Mouse (Mus musculus): ENCODE data around the gene Enpep.

Gene Enpep

DNA sequence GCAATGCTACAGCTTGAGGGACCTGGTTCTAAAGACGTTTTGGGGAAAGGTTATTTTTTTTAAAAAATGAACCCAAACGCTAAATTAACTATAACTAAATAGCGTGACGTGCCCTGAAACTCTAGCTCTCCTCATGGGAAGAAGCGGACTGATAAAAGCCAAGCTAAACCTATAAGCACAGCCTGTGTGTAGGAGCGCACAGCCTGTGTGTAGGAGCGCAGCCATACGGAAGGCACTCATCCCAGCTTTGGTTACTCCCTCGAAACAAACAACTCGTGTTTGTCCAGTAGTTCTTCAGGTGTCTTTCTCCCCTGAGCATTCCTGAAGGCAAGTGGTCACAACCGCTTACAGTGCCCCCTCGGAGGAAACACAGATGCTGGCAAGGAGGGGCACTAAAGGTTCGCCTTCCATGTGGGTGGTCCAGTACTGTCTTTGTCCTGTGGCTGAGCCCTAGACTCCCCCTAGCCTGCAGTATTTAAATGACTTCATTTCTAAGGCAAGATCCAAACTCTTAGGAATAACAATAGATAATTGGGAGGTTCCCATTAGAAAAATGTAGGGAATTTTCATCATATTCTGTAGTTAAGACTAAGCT, 93.8 kb downstream of the Enpep start:
- no peak for DNase-seq (ENCODE audit: low spot score in 2 of 2)

DNA sequence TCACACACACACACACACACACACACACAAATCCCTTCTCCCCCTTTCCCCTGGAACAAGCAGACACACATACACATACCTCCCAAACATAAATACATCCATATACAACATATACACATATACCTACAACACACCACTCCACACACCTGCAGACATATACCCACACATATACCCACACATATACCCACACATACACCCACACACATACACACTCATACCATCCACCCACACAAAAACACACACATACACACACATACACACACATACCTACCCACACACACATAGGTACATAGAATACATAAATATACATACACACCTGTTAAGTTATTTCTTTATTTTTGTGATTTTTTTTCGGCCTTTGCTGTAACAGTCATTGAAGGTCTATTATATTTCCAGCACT, 94.5 kb downstream of the Enpep start:
- DNase-seq (ENCODE audit: low spot score in 2 of 2) = no peak

GRCm38 (mm10) chr3:129227331-129227730, 105.2 kb downstream of the Enpep start:
- no peak for DNase-seq (ENCODE audit: low spot score in 2 of 2)

DNA sequence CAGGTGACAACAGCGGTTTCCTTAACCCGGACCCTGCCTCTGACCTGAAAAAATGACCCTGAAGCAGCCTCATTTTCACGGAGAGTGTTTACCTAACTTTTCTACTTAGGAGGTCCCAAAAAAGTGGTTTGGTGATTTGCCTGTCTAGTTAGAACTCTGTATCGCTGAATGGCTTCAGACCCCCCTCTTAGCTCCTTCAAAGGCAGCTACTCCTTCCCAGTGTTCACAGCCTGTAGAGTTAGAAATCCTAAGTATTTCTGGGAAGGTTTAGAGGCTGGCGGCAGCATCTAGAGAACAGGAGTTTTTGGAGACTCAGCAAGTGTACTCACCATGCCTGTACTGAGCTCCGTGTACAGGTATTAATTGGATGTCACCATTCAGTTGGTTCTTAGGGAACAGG, 105.8 kb downstream of the Enpep start:
- DNase-seq (ENCODE audit: low spot score in 2 of 2) = no peak

DNA sequence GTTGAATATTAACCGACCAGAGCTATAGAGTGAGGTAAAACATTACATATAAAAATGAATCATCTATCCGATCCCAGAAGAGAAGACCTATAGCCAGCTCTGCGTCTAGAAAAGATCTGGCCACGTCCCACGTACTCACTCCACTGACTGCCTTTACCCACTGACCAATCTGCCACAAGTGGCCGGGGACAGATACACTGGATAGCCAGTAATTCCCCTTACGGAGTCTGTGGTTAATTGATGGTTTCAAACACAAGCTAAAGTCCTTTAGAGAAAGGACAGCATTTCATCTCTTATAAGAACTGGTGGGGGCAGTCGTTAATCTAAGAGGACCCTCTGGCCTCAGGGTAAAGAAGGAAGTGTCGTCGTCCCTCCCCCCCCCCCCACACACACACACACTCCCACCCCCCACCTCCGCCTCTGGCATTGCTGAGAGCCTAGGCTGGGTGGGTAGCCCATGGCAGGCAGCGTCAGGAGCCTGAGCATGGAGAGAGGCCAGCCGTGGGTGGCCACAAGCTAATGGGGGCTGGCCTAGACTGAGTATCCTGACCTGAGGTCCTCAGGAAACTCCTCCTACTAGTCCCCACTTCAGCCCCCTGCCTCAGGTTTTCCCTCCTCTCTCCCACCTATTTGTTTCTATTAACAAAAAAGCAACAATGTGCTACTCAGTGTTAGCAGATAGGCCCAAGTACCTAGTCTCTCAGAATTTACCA, 106.8 kb downstream of the Enpep start:
- DNase-seq (ENCODE audit: low spot score in 2 of 2) = no peak

DNA sequence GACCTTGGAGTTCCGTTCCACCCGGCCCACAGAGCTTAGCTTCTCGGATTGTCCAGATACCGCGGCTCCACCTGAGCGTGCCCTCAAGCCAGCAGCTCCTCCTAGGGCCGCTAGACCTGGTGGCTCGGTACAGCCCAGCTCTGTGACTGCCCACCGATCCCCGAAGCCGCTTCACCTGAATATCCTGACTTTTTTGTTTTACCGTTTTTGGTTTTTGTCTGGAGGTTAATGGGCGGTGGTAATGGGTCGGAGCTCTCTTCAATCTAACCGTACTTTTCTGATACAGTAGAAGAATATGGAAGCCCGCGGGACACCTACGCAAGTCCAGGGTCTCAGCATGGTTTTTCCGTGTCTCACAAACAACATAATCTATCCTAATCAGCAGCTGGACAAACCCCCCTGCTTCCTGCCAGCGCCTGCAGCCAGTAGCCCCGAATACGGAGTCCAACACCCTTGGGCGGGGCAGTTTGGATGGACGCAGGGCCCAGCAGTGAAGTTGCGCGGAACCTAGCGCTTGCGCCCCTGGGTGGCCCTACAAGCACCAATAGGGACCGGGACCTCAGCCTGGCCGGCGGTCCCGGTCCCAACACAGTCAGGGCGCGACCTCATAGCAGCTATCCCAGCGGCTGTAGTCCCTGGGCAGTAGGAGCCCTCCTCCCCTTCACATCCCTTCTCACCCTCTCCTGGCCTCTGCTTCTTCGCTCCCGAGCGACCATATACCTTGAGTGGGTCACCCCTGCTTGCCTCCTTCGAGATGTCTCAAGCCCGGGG, 107.5 kb downstream of the Enpep start:
- DNase-seq (ENCODE audit: low spot score in 2 of 2) = no peak

DNA sequence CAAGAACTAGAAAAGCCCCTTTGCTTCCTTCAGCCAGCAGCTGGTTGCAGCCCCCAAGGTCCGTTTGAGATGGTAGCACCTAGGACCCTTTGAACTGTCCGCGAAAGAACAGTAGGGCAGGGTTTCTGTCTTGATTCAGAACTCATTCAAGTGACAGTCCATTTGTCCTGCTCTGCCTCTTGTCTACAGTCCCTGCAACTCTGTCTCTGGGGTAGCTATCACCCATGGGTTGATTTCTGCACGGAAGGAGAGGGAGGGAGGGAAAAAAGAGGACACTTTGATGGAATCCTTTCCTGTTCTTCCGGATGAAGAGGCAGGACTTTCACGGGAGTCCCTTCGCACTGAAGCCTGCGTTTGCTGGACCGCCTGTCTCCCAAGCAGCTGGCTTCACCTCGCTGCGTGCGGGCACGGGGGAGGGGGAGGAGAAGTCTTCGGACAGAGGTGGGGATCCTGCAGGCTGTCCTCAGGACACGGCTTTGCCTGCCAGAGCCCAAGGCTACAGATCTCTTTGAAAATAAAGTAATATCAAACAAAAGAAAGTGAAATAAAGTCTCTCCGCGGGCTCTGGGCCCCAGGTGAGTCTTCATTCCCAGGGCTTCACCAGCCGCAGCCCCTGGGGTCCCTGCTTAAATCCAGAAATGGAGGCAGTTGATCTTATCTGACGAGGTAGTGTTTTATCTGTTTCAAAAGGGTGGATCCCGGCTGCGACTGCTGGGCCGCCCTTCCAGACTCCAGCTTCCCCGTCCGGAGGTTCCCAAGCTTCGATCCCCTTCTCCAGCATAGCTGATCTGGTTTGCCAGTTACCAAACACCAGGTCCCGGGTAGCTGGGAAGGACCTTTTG, 108.3 kb downstream of the Enpep start:
- DNase-seq (ENCODE audit: low spot score in 2 of 2) = no peak

DNA sequence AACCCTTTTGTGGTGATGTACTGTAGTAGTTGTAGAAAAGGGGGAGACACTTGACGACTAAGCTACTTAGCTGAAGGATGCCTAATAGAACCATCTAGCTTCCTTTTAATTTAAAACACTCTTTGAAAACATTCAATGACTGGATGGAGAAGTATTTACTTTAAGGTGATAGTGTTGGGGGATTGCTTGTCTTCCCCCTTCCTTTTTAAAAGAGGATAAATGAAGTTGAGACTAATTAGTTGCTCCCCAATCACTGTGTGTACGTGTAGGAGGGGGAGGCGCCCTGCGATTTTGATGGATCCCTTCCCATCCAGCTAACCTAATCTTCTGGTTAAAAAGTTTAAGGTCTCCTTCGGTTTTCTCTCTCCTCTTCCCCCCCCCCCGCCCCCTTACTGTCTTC, 109.1 kb downstream of the Enpep start:
- DNase-seq (ENCODE audit: low spot score in 2 of 2) = no peak

DNA sequence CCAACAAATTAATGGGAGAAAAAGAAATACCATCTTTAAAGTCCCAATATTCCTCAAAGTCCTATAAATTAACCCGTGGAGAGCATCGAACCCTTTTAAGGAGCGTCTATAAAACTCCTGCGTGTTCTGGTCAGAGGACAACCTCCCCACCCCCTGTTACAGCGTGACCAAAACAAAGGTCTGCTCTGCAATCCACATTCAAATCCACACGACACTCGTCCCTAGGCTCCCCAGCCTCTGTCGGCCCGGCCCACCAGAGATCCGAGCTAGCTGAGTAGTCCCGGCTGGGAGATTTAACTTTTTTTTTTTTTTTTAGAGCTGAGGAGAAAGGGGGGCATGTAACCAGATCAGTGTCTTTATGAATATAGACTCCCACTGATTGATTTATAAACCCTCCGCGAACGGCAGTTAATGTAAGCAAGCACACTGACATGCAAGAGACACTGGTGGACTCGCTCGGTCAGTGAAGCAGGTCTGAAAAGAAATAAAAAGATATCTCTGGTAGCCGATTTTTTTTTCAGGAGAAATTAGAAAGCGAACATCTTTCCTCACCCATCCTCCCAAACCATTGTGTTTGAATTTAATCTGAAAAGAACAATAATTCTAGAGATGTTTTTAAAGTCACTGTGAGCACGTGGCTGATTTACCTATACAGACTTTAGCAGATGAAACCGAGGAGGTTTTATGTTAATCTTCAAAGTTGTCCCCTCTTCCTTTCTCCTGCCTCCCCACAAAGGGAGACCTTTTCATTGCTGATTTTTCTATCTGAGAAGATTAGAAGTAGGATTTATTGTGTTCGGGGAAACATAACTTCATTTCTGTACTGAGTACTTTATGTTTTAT, 109.9 kb downstream of the Enpep start:
- no peak for DNase-seq (ENCODE audit: low spot score in 2 of 2)

- DNase-seq (ENCODE audit: low spot score in 2 of 2) = no peak
Measured at GRCm38 (mm10) chr3:129221380-129222260, 110.9 kb downstream of the Enpep start.

- DNase-seq (ENCODE audit: low spot score in 2 of 2) = no peak
Measured at GRCm38 (mm10) chr3:129220681-129221379, 111.7 kb downstream of the Enpep start.

GRCm38 (mm10) chr3:129220086-129220670, 112.3 kb downstream of the Enpep start:
- DNase-seq (ENCODE audit: low spot score in 2 of 2) = no peak

All from left cerebral cortex, adult 9 months (tissue).